Mouse (Mus musculus): Measurements from ENCODE around the gene Scmh1. TPM values are rescaled to one million over a fixed set of nuclear protein-coding genes. Genes with fewer than 3 reads are reported as not detected.

Gene Scmh1
- polyA plus RNA-seq, 1 experiment from 2014 or later = 9.0 TPM

DNA sequence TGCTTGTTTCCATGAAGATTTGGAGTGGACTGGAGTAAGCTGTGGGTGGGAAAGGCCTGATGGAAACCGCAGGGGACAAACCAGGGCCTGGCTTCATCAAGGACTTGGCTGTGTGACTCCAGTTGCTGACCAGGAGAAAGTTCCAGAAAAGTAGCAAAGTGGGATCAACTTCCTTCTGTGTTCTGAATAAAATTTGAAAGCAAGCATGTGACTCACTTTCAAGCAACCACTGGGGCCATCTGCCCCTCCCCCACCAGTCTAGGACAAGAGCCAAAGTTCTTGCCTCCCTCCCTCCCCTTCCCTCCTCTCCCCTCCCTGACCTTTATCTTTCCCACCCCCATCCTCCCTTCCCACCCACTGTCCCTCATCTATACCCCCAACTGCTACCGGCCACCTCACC, 35.9 kb upstream of the Scmh1 start:
- no peak for ATAC-seq
- WGBS (ENCODE audit: insufficient replicate concordance) = 48% methylated on average over 2 of the region's 2 CpGs
- no peak for DNase-seq

DNA sequence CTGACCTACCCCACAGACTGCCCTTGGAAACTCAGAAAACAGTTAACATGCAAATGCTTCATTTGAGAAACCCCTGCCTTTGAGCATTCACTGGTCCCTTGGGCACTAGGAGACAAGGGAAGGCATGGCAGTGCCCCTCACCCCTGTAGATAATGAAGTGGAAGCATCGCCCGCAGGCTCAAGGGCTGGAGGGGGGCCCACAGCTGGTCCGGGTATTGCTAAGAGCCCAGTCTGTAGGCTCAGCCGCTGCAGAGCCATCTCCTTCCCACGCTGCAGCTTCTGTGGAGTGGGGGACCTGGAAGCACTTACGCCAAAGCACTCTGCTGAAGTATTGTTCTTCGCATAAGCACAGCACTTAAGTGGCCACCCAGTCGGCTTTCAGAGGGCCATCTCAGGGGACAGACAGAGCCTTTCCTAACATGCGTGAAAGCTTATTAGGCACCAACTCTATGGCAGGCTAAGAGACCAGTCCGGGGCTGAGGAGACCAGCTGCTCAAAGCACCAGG, 35.2 kb upstream of the Scmh1 start:
- DNase-seq (no peak), ATAC-seq (no peak)
- 60% methylated on average over 10 of the region's 10 CpGs for WGBS (ENCODE audit: insufficient replicate concordance)
- no peak overlapping the region for H3K4me2 ChIP-seq (ENCODE audit: low read depth, low read length)
- H3K4me3 ChIP-seq (ENCODE audit: low read depth, low read length) = no peak overlapping the region
- H3K27ac ChIP-seq (ENCODE audit: low read depth) = no peak overlapping the region
- no peak overlapping the region for H3K9ac ChIP-seq (replicated peaks)
- no peaks in the 10 kb centered on the region for H3K9me3 ChIP-seq (ENCODE audit: low read length)
- H3K36me3 ChIP-seq (replicated peaks; ENCODE audit: insufficient read depth, low read length) = no peaks in the 10 kb centered on the region
- peaks cover 3% of the 10 kb centered on the region; the same call in 1 of the 2 replicates for H3K4me1 ChIP-seq (ENCODE audit: insufficient read depth)
- no peak for TF ChIP-seq CTCF (IDR thresholded peaks at IDR 0.05; ENCODE audit: low read depth)
- no peak for TF ChIP-seq EP300 (IDR thresholded peaks at IDR 0.05; ENCODE audit: low read depth)
- no peaks in the 10 kb centered on the region for H3K27me3 ChIP-seq (ENCODE audit: insufficient read depth, low read length)

More for the DNA sequence above, 35.9 kb upstream of the Scmh1 start:
- no peaks in the 10 kb centered on the region for H3K27me3 ChIP-seq (ENCODE audit: insufficient read depth, low read length)
- H3K9me3 ChIP-seq (ENCODE audit: low read length) = no peaks in the 10 kb centered on the region
- H3K4me2 ChIP-seq (ENCODE audit: low read depth, low read length) = no peak overlapping the region
- no peak overlapping the region for H3K9ac ChIP-seq (replicated peaks)
- peaks cover 3% of the 10 kb centered on the region; the same call in 1 of the 2 replicates for H3K4me1 ChIP-seq (ENCODE audit: insufficient read depth)
- no peak overlapping the region for H3K27ac ChIP-seq (ENCODE audit: low read depth)
- H3K36me3 ChIP-seq (replicated peaks; ENCODE audit: insufficient read depth, low read length) = no peaks in the 10 kb centered on the region
- TF ChIP-seq EP300 (IDR thresholded peaks at IDR 0.05; ENCODE audit: low read depth) (no peak), CTCF (IDR thresholded peaks at IDR 0.05; ENCODE audit: low read depth) (no peak)
- H3K4me3 ChIP-seq (ENCODE audit: low read depth, low read length) = no peak overlapping the region

DNA sequence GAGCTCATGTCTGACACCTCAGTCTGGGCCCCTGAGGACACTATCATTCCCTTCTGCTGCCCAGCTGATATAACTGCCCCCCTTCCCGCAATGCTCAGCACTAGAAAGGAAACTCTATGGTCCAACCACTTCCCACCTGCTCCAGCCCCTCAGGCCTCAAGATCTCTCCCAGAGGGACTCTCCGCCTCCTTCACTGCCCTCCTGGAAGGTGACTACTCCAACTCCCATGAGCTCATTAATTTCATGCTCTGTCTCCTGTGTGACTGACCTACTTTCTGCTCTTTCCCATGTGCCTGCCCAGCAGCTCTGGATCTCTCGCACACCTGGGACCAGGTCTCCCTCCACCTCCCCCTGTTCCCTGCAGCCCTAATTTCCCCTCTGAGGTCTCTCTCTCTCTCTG, 32.2 kb upstream of the Scmh1 start:
- no peaks in the 10 kb centered on the region for H3K27me3 ChIP-seq (ENCODE audit: insufficient read depth, low read length)
- H3K4me2 ChIP-seq (ENCODE audit: low read depth, low read length) = no peak overlapping the region
- TF ChIP-seq CTCF (IDR thresholded peaks at IDR 0.05; ENCODE audit: low read depth) (no peak), EP300 (IDR thresholded peaks at IDR 0.05; ENCODE audit: low read depth) (no peak)
- H3K4me3 ChIP-seq (ENCODE audit: low read depth, low read length) = no peak overlapping the region
- no peaks in the 10 kb centered on the region for H3K9me3 ChIP-seq (ENCODE audit: low read length)
- DNase-seq = no peak
- no peaks in the 10 kb centered on the region for H3K36me3 ChIP-seq (replicated peaks; ENCODE audit: insufficient read depth, low read length)
- no peak overlapping the region for H3K9ac ChIP-seq (replicated peaks)
- WGBS (ENCODE audit: insufficient replicate concordance) = 67% methylated on average over 3 of the region's 3 CpGs
- peaks cover 3% of the 10 kb centered on the region; the same call in 1 of the 2 replicates for H3K4me1 ChIP-seq (ENCODE audit: insufficient read depth)
- H3K27ac ChIP-seq (ENCODE audit: low read depth) = no peak overlapping the region
- no peak for ATAC-seq

DNA sequence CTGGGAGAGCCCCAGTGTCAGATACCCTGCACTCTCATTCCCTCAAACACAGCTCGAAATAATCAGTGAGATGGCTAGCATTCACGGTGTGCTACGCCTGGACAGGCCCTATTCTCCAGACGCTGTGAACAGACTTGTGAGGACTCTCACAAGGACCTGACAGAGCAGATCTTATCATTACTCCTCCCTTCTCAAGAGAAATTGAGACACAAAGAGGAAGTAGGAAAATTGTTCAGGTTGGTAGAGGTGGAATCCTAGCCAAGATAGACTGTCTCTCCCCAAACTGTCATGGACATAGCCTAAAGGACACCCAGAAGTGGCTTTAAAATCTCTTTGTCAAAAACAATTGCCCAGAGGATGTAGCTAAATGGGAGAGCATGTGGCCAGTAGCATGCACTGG, 31.3 kb upstream of the Scmh1 start:
- Histone ChIP-seq H3K9me3 (ENCODE audit: low read length) (no peaks in the 10 kb centered on the region), H3K9ac (replicated peaks) (no peak overlapping the region), H3K36me3 (replicated peaks; ENCODE audit: insufficient read depth, low read length) (no peaks in the 10 kb centered on the region), H3K4me1 (ENCODE audit: insufficient read depth) (peaks cover 3% of the 10 kb centered on the region; the same call in 1 of the 2 replicates), H3K27me3 (ENCODE audit: insufficient read depth, low read length) (no peaks in the 10 kb centered on the region), H3K27ac (ENCODE audit: low read depth) (no peak overlapping the region), H3K4me2 (ENCODE audit: low read depth, low read length) (no peak overlapping the region), H3K4me3 (ENCODE audit: low read depth, low read length) (no peak overlapping the region)
- DNase-seq = no peak
- ATAC-seq = no peak
- WGBS (ENCODE audit: insufficient replicate concordance) = 38% methylated on average over 4 of the region's 4 CpGs
- no peak for TF ChIP-seq CTCF (IDR thresholded peaks at IDR 0.05; ENCODE audit: low read depth)
- TF ChIP-seq EP300 (IDR thresholded peaks at IDR 0.05; ENCODE audit: low read depth) = no peak

DNA sequence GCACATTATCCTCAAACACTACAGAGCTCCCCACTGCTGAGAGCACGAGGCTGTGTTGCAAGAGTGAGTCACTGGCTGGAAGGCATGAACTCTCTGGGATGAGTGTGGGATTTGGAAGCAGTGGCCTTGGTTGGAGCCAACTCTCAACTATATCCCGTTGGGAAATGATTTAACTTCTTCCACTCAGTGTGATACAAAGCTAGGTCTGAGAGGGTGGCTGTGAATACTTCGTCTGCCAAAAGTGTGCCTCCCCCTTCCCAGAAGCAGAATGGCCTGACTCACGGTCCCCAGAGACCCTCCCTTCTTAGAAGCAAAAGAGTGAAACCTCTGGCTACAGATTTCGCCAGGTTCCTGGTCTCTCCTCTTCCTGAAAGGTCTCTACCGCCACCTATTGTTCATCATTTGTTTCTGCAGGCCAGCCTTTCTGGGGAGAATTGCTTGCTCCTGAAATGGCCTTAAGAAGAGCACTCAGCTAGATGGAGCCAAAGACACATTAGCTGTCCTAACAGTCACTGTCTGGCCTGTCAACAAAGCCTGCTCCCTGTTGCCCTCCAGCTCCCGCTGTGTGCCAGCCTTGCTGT, 24.2 kb upstream of the Scmh1 start:
- DNase-seq = peak; percentile 51
- H3K9me3 ChIP-seq (ENCODE audit: low read length) = no peaks in the 10 kb centered on the region
- H3K4me1 ChIP-seq (ENCODE audit: insufficient read depth) = no peaks in the 10 kb centered on the region
- TF ChIP-seq EP300 (IDR thresholded peaks at IDR 0.05; ENCODE audit: low read depth) = no peak
- peak; percentile 86 for TF ChIP-seq CTCF (IDR thresholded peaks at IDR 0.05; ENCODE audit: low read depth)
- no peaks in the 10 kb centered on the region for H3K27me3 ChIP-seq (ENCODE audit: insufficient read depth, low read length)
- no peak overlapping the region for H3K27ac ChIP-seq (ENCODE audit: low read depth)
- no peak overlapping the region for H3K9ac ChIP-seq (replicated peaks)
- H3K36me3 ChIP-seq (replicated peaks; ENCODE audit: insufficient read depth, low read length) = no peaks in the 10 kb centered on the region
- ATAC-seq = peak; percentile 93
- H3K4me2 ChIP-seq (ENCODE audit: low read depth, low read length) = peak overlapping the region; percentile 62
- no peak overlapping the region for H3K4me3 ChIP-seq (ENCODE audit: low read depth, low read length)
- WGBS (ENCODE audit: insufficient replicate concordance) = 9% methylated on average over 7 of the region's 7 CpGs

DNA sequence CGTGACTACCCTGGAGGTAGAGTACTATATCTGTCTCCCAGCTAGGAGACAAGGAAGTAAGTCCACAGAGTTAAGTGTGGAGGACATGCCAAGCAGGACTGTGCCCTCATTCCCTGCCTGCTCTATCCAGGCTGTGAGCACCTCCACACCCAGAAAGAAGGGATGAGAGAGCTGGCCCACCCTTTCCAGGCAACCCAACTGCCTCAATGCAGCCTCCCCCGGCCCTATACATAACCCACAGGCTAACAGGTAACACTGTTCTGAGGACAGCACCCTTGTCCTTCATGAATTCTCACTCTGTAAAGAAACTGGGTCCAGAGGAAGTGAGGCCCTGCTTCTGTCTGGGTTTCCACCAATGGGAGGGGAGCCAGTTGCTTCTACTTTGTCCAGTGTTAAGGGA, 19.6 kb upstream of the Scmh1 start:
- Histone ChIP-seq H3K36me3 (replicated peaks; ENCODE audit: insufficient read depth, low read length) (no peaks in the 10 kb centered on the region), H3K9me3 (ENCODE audit: low read length) (no peaks in the 10 kb centered on the region), H3K4me2 (ENCODE audit: low read depth, low read length) (no peak overlapping the region), H3K4me1 (ENCODE audit: insufficient read depth) (no peaks in the 10 kb centered on the region), H3K27ac (ENCODE audit: low read depth) (no peak overlapping the region), H3K27me3 (ENCODE audit: insufficient read depth, low read length) (no peaks in the 10 kb centered on the region), H3K4me3 (ENCODE audit: low read depth, low read length) (no peak overlapping the region), H3K9ac (replicated peaks) (no peak overlapping the region)
- TF ChIP-seq EP300 (IDR thresholded peaks at IDR 0.05; ENCODE audit: low read depth) = no peak
- ATAC-seq (no peak), DNase-seq (no peak)
- WGBS (ENCODE audit: insufficient replicate concordance) = 76% methylated on average over 2 of the region's 2 CpGs

All from liver, postnatal 0 days (tissue).